Comparison of ENCODE assay signal across 1 mouse cellular context in genomic region chr19:3980309-3980708, GRCm38 (mm10).
TF ChIP-seq lines count a peak whose summit lies in the region.

No protein-coding gene starts in this region.

TF ChIP-seq in CH12.LX, 34 proteins besides CTCF, POLR2A, EP300 and RAD21:
- TF ChIP-seq MAFK (IDR thresholded peaks at IDR 0.05; ENCODE audit: insufficient replicate concordance, low read length): no peak
- TF ChIP-seq SIN3A (IDR thresholded peaks at IDR 0.05; ENCODE audit: low read length): no peak
- TF ChIP-seq ZNF384 (IDR thresholded peaks at IDR 0.05; ENCODE audit: low read depth, low read length): no peak
- no peak for TF ChIP-seq ZKSCAN1 (IDR thresholded peaks at IDR 0.05; ENCODE audit: borderline replicate concordance, low read depth, low read length)
- TF ChIP-seq NELFE (IDR thresholded peaks at IDR 0.05; ENCODE audit: low read depth, low read length): no peak; the same call in 1 of the 2 replicates
- TF ChIP-seq PAX5 (IDR thresholded peaks at IDR 0.05; ENCODE audit: low read length): no peak
- no peak for TF ChIP-seq USF2 (conservative IDR thresholded peaks at IDR 0.05; ENCODE audit: low read depth, low read length)
- no peak for TF ChIP-seq POLR2AphosphoS2 (IDR thresholded peaks at IDR 0.05; ENCODE audit: low read depth, low read length)
- TF ChIP-seq IRF4 (IDR thresholded peaks at IDR 0.05; ENCODE audit: low read depth, low read length): no peak
- peak; percentile 79 for TF ChIP-seq ZC3H11A (IDR thresholded peaks at IDR 0.05; ENCODE audit: low read depth, low read length)
- TF ChIP-seq HCFC1 (IDR thresholded peaks at IDR 0.05; ENCODE audit: low read depth, low read length): no peak
- peak; percentile 95 for TF ChIP-seq SMC3 (IDR thresholded peaks at IDR 0.05; ENCODE audit: low read depth, low read length)
- TF ChIP-seq ETS1 (conservative IDR thresholded peaks at IDR 0.05; ENCODE audit: low read depth, low read length): no peak
- TF ChIP-seq KAT2A (IDR thresholded peaks at IDR 0.05; ENCODE audit: insufficient replicate concordance, low read length): no peak
- no peak for TF ChIP-seq MEF2A (IDR thresholded peaks at IDR 0.05; ENCODE audit: borderline replicate concordance, low read depth, low read length)
- TF ChIP-seq TCF12 (IDR thresholded peaks at IDR 0.05; ENCODE audit: low read depth, low read length): no peak
